Mouse (Mus musculus) neural tube, embryonic 10.5 days (tissue): Measurements from ENCODE around the gene Phlpp1.

Experiments used
- DNase-seq: peaks from one replicate; pipeline ENCODE4 v3.0.0-alpha.2; 2017; ENCODE audit warnings: low spot score; ENCODE audit errors: extremely low spot score

Gene Phlpp1

GRCm38 (mm10) chr1:106386542-106386941 lies 215.0 kb downstream of the Phlpp1 start:
- DNase-seq = no peak

- no peak for DNase-seq
These were observed 215.7 kb downstream of the Phlpp1 start for GRCm38 (mm10) chr1:106387264-106387663.

- DNase-seq = peak; percentile 68
These were observed 218.1 kb downstream of the Phlpp1 start for GRCm38 (mm10) chr1:106389673-106390072.

- DNase-seq = no peak
These were observed 221.5 kb downstream of the Phlpp1 start for GRCm38 (mm10) chr1:106393072-106393471.

- DNase-seq = no peak
These were observed 223.1 kb downstream of the Phlpp1 start for GRCm38 (mm10) chr1:106394678-106395077.

- DNase-seq = peak; percentile 57
These were observed 223.9 kb downstream of the Phlpp1 start for GRCm38 (mm10) chr1:106395476-106395875.

GRCm38 (mm10) chr1:106400900-106401634 lies 229.5 kb downstream of the Phlpp1 start:
- DNase-seq = no peak

GRCm38 (mm10) chr1:106403011-106403501 lies 231.5 kb downstream of the Phlpp1 start:
- peak; percentile 12 for DNase-seq

- no peak for DNase-seq
These were observed 235.3 kb downstream of the Phlpp1 start for GRCm38 (mm10) chr1:106406852-106407251.

GRCm38 (mm10) chr1:106407963-106408440 lies 236.4 kb downstream of the Phlpp1 start:
- DNase-seq = no peak

GRCm38 (mm10) chr1:106410858-106411257 lies 239.3 kb downstream of the Phlpp1 start:
- DNase-seq = no peak

- DNase-seq = no peak
These were observed 253.8 kb downstream of the Phlpp1 start for GRCm38 (mm10) chr1:106425128-106425936.

- no peak for DNase-seq
These were observed 256.6 kb downstream of the Phlpp1 start for GRCm38 (mm10) chr1:106428170-106428569.

- no peak for DNase-seq
These were observed 257.0 kb downstream of the Phlpp1 start for GRCm38 (mm10) chr1:106428580-106428979.

GRCm38 (mm10) chr1:106433580-106433979 lies 262.0 kb downstream of the Phlpp1 start:
- no peak for DNase-seq
